Mouse (Mus musculus): ENCODE measurements around the gene Pax3.

- TF ChIP-seq CTCF (IDR thresholded peaks at IDR 0.05; ENCODE audit: low read depth, low read length) (no peak), POLR2A (IDR thresholded peaks at IDR 0.05; ENCODE audit: insufficient read depth, low read length) (no peak)
Measured at GRCm38 (mm10) chr1:78195145-78195544, 1.8 kb downstream of the Pax3 start.

All from ES-Bruce4 (cell line).